Mouse (Mus musculus) MEL (cell line): ENCODE measurements around the gene Cdk18.

ENCODE experiments used
- CTCF ChIP-seq, 3 experiments: IDR thresholded peaks in 2 of 3; conservative IDR thresholded peaks in 1 of 3; 2 replicates each; pipeline ENCODE4 v1.5.1; 2011 to 2012; ENCODE audit warnings: low read length in 3 of 3, low read depth in 2 of 3, mild to moderate bottlenecking in 2 of 3, improper control_type of control experiment in 1 of 3, inconsistent platforms in 1 of 3, mixed read lengths in 1 of 3, moderate library complexity in 1 of 3; ENCODE audit not compliant: control insufficient read depth in 1 of 3, insufficient read depth in 1 of 3, poor library complexity in 1 of 3, severe bottlenecking in 1 of 3
- ELF1 ChIP-seq: IDR thresholded peaks from 2 replicates; pipeline ENCODE4 v1.6.1; 2014; ENCODE audit warnings: low read depth, mild to moderate bottlenecking, inconsistent platforms, low read length, improper control_type of control experiment, moderate library complexity
- GATA1 ChIP-seq: IDR thresholded peaks from 2 replicates; pipeline ENCODE4 v1.6.1; 2011; ENCODE audit warnings: low read depth, low read length, improper control_type of control experiment
- MAFK ChIP-seq: IDR thresholded peaks from 2 replicates; pipeline ENCODE4 v1.6.1; 2011; ENCODE audit warnings: low read depth, mild to moderate bottlenecking, low read length, improper control_type of control experiment, borderline replicate concordance
- MXI1 ChIP-seq: IDR thresholded peaks from 2 replicates; pipeline ENCODE4 v1.6.1; 2011; ENCODE audit warnings: mild to moderate bottlenecking, low read depth, low read length, improper control_type of control experiment
- NELFE ChIP-seq: IDR thresholded peaks from 2 replicates; pipeline ENCODE4 v1.6.1; 2011; ENCODE audit warnings: low read depth, low read length, improper control_type of control experiment
- NRF1 ChIP-seq: IDR thresholded peaks from 2 replicates; pipeline ENCODE4 v1.6.1; 2014; ENCODE audit warnings: low read depth, mild to moderate bottlenecking, inconsistent platforms, low read length, improper control_type of control experiment, moderate library complexity; ENCODE audit not compliant: poor library complexity, insufficient read depth, severe bottlenecking
- POLR2A ChIP-seq, 2 experiments: IDR thresholded peaks; 2 replicates each; pipeline ENCODE4 v1.6.1; 2011 to 2012; ENCODE audit warnings: low read length in 2 of 2, mild to moderate bottlenecking in 2 of 2, control low read depth in 1 of 2, improper control_type of control experiment in 1 of 2, low read depth in 1 of 2, moderate library complexity in 1 of 2; ENCODE audit not compliant: control insufficient read depth in 1 of 2, insufficient read depth in 1 of 2, poor library complexity in 1 of 2
- POLR2AphosphoS5 ChIP-seq: IDR thresholded peaks from 2 replicates; pipeline ENCODE4 v1.6.1; 2012; ENCODE audit warnings: low read depth, borderline replicate concordance, mild to moderate bottlenecking, inconsistent platforms, low read length, moderate library complexity, mixed read lengths
- SIN3A ChIP-seq: IDR thresholded peaks from 2 replicates; pipeline ENCODE4 v1.6.1; 2012; ENCODE audit warnings: low read length, improper control_type of control experiment, inconsistent platforms
- TBP ChIP-seq: IDR thresholded peaks from 2 replicates; pipeline ENCODE4 v1.8.0; 2011; ENCODE audit warnings: low read depth, low read length, improper control_type of control experiment
- USF1 ChIP-seq: IDR thresholded peaks from 2 replicates; pipeline ENCODE4 v1.6.1; 2014; ENCODE audit warnings: low read depth, mild to moderate bottlenecking, inconsistent platforms, low read length, improper control_type of control experiment, moderate library complexity
- USF2 ChIP-seq, 2 experiments: IDR thresholded peaks; 2 replicates each; pipeline ENCODE4 v1.6.1; 2011 to 2012; ENCODE audit warnings: improper control_type of control experiment in 2 of 2, low read length in 2 of 2, borderline replicate concordance in 1 of 2, inconsistent platforms in 1 of 2, low read depth in 1 of 2, mild to moderate bottlenecking in 1 of 2; ENCODE audit not compliant: insufficient read depth in 1 of 2
- ZKSCAN1 ChIP-seq: IDR thresholded peaks from 2 replicates; pipeline ENCODE4 v1.6.1; 2012; ENCODE audit warnings: low read depth, mild to moderate bottlenecking, inconsistent platforms, low read length, improper control_type of control experiment, moderate library complexity

DNA sequence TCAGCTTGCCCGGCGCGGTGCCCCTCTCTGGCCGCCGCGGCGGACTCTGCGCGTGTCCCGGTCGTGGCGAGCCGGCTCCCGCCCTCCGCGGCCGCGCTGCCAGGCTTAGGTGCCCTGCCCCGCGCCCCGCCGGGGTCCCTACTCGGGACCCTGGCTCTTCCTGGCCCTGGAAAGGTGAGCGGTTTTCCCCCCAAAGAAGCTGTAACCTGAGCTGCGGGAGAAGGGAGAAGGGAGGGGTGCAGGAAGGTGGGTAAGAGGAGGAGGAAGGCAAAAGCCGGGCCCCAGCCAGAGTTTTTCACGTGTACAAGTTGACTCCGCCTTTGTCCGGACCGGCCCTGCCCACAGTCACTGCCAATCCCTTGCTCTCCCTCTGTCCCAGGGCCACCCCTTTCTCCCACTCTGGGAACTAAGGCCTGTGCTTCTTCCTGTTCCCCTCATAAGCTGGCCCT is at the start of gene Cdk18:
- no peak for TF ChIP-seq ZKSCAN1
- TF ChIP-seq NRF1: no peak
- TF ChIP-seq NELFE: peak; percentile 38; the same call in 1 of the 2 replicates
- peak in 1 of 2 experiments; percentile 28; a peak in 1 of 4 replicates for TF ChIP-seq POLR2A (IDR thresholded peaks at IDR 0.05; ENCODE audit: control insufficient read depth in 1 of 2, insufficient read depth in 1 of 2, low read depth in 1 of 2, low read length in 2 of 2, poor library complexity in 1 of 2)
- peak; percentile 44; the same call in 1 of the 2 replicates for TF ChIP-seq SIN3A
- TF ChIP-seq USF1: no peak
- no peak for TF ChIP-seq CTCF (IDR thresholded peaks at IDR 0.05 in 2 of 3, conservative IDR thresholded peaks at IDR 0.05 in 1 of 3; ENCODE audit: control insufficient read depth in 1 of 3, insufficient read depth in 1 of 3, low read depth in 2 of 3, low read length in 3 of 3, poor library complexity in 1 of 3, severe bottlenecking in 1 of 3)
- TF ChIP-seq TBP: no peak
- TF ChIP-seq MAFK: no peak
- no peak for TF ChIP-seq POLR2AphosphoS5
- no peak for TF ChIP-seq GATA1
- TF ChIP-seq MXI1: peak; percentile 64
- TF ChIP-seq USF2 (IDR thresholded peaks at IDR 0.05; ENCODE audit: borderline replicate concordance in 1 of 2, insufficient read depth in 1 of 2, low read depth in 1 of 2, low read length in 2 of 2): no peak
- peak; percentile 45; the same call in 1 of the 2 replicates for TF ChIP-seq ELF1
